Mouse (Mus musculus): ENCODE measurements at regions not wholly inside any gene's neighbourhood (a gene's known extent, or its start where the extent isn't known, plus 50 kb on each side); places are given as distances from the start of the nearest gene placed in this dataset.

GRCm38 (mm10) chrX:99225111-99225752, 89.3 kb downstream of the Efnb1 start:
- TF ChIP-seq CTCF (IDR thresholded peaks at IDR 0.05; ENCODE audit: control insufficient read depth, insufficient read depth, low read length), result no peak
- TF ChIP-seq POLR2A (IDR thresholded peaks at IDR 0.05; ENCODE audit: borderline replicate concordance, control insufficient read depth, low read depth, low read length), result no peak
